Mouse (Mus musculus) embryo, embryonic 11 days (tissue): Measurements from ENCODE around the gene Siglech.
"Not testable (repeated sequence)": the region's sequence is repeated elsewhere in the genome, so short reads cannot be mapped to it uniquely, and the experiment has no call there.

Experiments
- DNase-seq: peaks from one replicate; pipeline ENCODE4 v3.0.0-alpha.2; 2015

The Siglech gene

GRCm38 (mm10) chr7:55767926-55768325, at the start of gene Siglech:
Siglech (plus strand) TSS chr7:55768178.
- DNase-seq = no peak

DNA sequence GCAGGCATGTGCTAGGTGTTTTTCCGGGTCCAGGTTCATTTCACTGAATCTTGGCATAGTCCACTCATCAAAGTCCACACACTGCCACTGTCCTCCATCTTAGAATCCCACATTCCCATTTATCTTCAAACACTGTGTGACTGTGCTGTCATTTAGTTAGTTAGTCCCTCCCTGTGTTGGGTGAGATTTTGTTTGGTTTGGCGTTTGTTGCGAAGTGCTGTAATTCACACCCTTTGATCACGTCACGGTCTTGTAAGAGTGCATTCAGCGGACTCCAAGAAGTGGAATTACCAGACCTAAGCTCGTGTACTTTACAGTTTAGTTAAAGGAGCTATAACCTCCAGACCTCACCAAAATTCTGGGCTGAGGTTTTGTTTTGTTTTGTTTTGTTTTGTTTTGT, 45.3 kb upstream of the Siglech start:
- DNase-seq = no peak

GRCm38 (mm10) chr7:55728903-55729302, 39.1 kb upstream of the Siglech start:
- no peak for DNase-seq

GRCm38 (mm10) chr7:55734483-55734882, 33.5 kb upstream of the Siglech start:
- no peak for DNase-seq

DNA sequence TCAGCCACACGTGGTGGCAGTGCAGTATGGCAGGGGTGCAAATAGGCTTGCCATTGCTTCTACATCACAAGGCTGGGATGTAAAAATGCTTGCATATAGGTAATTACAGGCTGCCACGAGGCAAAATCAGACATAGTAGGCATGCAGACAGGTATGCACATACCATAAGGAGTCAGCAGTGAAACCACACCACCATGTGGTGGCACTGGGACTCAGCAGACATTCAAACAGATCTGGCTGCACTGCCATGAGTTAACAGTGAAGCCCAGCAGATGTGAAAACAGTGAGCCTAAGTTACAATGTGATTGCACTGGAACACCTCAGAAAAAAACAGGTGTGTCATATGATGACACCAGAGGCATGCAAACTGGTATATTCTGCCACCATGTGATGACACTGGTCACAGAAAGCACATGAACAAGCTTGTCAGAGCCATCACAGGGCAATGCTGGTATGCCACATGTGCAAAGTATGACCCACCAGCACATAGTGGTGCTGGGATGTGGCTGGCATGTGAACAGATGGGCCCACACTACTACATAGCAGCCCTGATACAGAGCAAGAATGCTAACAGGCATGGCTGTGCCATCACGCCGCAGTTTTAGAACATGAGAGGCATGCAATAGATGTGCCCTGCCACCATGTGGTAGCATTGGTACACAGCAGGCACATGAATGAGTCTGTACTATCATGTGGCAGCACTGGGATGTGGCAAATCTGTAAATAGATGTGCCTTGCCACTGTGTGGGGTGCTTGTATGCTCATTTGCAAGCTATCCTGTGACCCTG, 30.7 kb upstream of the Siglech start:
- DNase-seq = peak; percentile 40

DNA sequence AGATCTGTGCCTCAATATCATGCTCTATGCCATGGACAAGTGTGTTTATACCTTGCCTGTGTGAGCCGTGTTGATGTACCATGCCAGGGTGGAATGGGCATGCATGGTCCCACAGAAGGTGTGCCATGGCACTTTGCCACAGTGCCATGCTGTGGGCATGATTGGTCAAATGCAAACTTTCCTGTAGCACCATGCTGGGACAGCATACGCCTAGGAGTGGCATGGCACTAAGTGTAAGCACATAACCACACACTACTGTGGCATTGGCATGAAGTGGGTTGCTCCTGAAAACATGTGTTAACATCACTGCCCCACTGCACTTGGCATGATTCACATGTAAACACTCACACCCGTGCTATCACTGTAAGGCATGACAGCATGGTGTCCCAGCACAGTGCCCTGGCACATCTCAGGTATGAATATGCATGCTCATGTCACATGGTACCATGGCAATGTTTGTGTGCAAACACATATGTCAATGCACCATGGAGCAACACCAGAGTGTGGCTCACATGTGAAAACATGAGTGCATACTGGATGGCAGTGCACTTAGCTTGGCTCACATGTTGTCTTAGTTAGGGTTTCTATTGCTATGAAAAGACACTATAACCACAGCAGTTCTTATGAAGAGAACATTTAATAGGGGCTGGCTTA, 24.2 kb upstream of the Siglech start:
- DNase-seq = no peak

DNA sequence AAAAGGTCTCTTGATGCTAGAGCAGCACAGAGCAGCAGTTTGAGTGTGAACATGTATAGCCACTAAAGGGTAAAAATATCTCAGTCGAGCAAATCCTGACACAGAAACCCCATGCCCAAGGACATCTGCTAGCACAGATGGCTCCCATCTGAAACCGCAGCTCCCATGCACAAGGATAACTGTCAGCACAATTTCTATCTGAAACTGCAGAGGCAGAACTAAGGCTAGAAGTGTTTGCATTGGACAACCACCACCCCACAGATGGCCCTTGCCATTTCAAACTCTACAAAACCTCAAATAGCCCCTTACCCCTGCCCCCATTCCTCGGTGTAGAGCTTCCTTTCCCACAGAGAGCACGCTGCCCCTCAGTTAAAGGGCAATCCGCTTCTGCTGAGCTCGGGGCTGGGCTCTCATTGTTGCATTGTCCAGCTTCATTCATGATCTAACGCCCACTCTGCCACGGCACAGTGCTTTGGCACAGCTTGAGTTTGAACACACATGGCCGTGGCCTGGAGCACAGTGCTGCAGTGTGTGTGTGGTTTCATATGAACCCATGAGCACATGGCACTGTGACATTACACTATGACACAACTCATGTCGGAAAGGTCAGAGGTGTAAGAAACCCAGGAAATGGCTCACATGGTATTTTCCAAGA, 23.3 kb upstream of the Siglech start:
- DNase-seq = peak; percentile 14

DNA sequence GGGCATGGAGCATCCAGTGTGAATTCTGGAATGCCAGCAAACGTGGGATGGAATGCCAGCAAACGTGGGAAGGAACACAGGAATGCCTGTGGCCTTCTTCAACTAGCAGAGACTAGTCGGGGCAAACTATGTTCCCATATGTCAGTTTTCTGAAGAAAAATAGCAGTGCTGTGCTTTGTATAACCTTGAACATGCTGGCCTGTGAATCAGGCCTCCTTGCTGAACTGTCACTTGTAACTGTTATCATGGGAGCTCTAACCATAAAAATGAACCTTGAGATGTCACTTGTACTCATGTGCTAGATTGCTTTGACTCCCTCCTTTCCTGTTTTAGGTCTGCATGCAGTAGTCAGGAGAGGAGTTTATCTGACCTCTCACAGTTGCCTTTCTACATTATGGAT, 17.1 kb upstream of the Siglech start:
- DNase-seq = no peak

GRCm38 (mm10) chr7:55759346-55759745, 8.6 kb upstream of the Siglech start:
- no peak for DNase-seq

- DNase-seq = no peak
These were observed 12.0 kb downstream of the Siglech start for GRCm38 (mm10) chr7:55780011-55780410.

DNA sequence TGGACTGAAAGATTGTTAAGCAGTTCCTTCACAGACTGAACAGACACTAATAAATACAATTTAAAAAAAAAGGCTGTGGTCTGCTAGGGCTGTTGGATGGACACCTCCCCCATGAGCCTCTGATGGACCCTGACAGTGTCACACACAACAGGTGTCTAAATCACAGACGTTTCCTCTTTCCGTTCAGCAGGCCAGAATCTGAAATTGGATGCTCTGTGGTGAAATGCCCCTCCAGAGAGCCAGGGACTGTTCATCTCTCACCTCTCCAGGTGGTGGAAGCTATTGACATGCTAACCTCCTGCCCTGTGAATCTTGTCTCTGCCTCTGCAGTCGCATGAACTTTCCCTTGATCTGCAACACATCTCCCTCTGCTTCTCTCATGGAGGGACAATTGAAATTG, 14.5 kb downstream of the Siglech start:
- DNase-seq = no peak

- DNase-seq = no peak
These were observed 16.6 kb downstream of the Siglech start for GRCm38 (mm10) chr7:55784580-55784979.

DNA sequence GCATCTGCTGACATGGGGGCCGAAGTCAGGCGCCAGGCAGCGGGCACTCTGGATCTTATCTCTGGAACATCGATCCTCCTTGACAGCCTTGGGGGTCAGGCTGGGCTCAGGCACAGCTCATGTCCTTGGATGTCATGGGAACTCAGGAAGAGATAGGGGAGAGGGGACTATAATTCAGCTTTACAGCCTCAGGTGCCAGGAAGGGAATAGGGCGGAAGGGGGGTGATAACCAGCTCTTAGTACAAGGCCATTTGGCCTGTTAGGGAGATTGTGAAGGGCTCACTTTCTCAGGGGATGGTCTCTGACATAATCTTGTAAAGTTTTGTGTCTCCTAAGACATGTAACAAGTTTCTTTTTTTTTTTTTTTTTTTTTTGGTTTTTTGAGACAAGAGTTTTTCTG, 22.6 kb downstream of the Siglech start:
- not testable (repeated sequence) for DNase-seq

- DNase-seq = no peak
These were observed 24.3 kb downstream of the Siglech start for GRCm38 (mm10) chr7:55792280-55792679.

GRCm38 (mm10) chr7:55793236-55793951, 25.4 kb downstream of the Siglech start:
- DNase-seq = no peak

GRCm38 (mm10) chr7:55793952-55794603, 26.1 kb downstream of the Siglech start, which contains the start of gene Tubgcp5:
Tubgcp5 (plus strand) TSS chr7:55794154.
- DNase-seq = peak; percentile 98

- DNase-seq = no peak
These were observed 32.0 kb downstream of the Siglech start for GRCm38 (mm10) chr7:55799981-55800380.

DNA sequence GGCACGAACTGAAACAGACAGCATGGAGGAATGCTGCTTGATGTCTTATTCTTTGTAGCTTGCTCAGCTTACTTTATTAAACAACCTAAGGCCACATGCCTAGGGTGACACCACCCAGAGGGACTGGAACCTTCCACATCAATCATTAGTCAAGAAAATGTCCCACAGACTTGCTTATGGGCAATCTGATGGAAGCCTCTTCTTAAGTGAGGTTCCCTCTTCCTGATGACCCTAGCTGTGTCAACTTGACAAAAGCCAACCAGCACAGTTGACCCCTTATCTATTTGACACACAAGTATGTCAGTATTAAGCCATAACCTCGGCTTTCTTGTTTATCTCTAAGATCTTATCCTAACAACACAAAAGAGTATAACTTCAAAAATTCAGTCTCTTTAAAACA, 42.0 kb downstream of the Siglech start:
- DNase-seq = no peak

DNA sequence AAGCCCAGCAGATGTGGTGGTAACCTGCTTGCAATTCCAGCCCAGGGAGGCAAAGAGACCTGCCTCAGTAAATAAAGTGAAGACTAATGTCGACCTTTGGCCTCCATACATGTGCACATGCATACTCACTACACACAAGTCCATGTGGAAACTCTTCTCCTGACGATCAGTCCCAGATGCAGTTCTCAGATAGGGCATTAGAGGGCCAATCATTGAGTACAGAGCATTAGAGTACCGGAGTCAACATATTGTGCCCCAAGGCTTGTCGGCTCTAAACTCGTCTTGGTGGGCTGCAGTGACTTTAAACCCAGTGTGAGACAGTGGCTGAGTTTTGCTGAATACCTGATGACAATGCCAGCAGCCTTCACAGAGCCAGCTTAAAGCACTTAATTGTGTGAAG, 56.5 kb downstream of the Siglech start:
- peak; percentile 4 for DNase-seq

DNA sequence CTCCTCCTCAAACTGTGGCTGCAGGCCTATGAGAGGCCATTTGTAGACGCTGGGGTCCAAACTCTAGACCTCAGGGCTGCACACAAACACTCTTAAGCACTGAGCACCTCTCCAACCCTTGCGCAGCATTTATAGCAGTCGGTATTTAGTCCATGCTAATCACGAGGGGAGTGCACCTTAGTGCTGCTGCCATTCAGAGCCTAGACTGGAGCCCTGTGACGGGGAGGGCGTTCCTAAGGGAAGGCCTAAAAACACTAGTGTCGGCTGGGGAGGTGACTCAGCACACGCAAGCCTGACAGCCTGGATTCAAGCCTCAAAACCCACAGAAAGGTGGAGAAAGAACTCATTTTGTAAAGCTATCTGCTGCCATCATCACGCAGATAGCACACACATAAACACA, 59.6 kb downstream of the Siglech start:
- no peak for DNase-seq
